Mouse (Mus musculus): Measurements from ENCODE around the gene Tmed9.
"Not testable (repeated sequence)": the region's sequence is repeated elsewhere in the genome, so short reads cannot be mapped to it uniquely, and the experiment has no call there.

Gene Tmed9

GRCm38 (mm10) chr13:55634639-55635127, 61.2 kb downstream of the Tmed9 start, which contains the start of gene Ddx46:
TSS of gene Ddx46 (plus strand) at chr13:55635027.
- no peak for TF ChIP-seq POU5F1 (IDR thresholded peaks at IDR 0.05; ENCODE audit: borderline replicate concordance, low read length)
- Histone ChIP-seq H3K36me3 (ENCODE audit: insufficient read depth, low read length) (peaks cover 65% of the 10 kb centered on the region), H3K4me1 (replicated peaks; ENCODE audit: low read depth, low read length) (peaks cover 44% of the 10 kb centered on the region), H3K4me3 (replicated peaks; ENCODE audit: low read length) (peak within 1 kb of the TSS; percentile 100), H3K9me3 (ENCODE audit: low read length) (no peaks in the 10 kb centered on the region), H3K27me3 (ENCODE audit: insufficient read depth, low read length) (no peaks in the 10 kb centered on the region)

GRCm38 (mm10) chr13:55635146-55635571, 61.6 kb downstream of the Tmed9 start:
- Histone ChIP-seq H3K9me3 (ENCODE audit: low read length) (no peaks in the 10 kb centered on the region), H3K4me3 (replicated peaks; ENCODE audit: low read length) (peak overlapping the region; percentile 100), H3K36me3 (ENCODE audit: insufficient read depth, low read length) (peaks cover 65% of the 10 kb centered on the region), H3K27me3 (ENCODE audit: insufficient read depth, low read length) (no peaks in the 10 kb centered on the region), H3K4me1 (replicated peaks; ENCODE audit: low read depth, low read length) (peaks cover 49% of the 10 kb centered on the region)
- TF ChIP-seq CTCF (conservative IDR thresholded peaks at IDR 0.05; ENCODE audit: low read length), result no peak
- no peak for TF ChIP-seq NANOG (IDR thresholded peaks at IDR 0.05; ENCODE audit: borderline replicate concordance, low read length)
- no peak for TF ChIP-seq POU5F1 (IDR thresholded peaks at IDR 0.05; ENCODE audit: borderline replicate concordance, low read length)

GRCm38 (mm10) chr13:55636185-55636983, 62.9 kb downstream of the Tmed9 start:
- Histone ChIP-seq H3K9me3 (ENCODE audit: low read length) (no peaks in the 10 kb centered on the region), H3K36me3 (ENCODE audit: insufficient read depth, low read length) (peaks cover 66% of the 10 kb centered on the region), H3K4me1 (replicated peaks; ENCODE audit: low read depth, low read length) (peaks cover 57% of the 10 kb centered on the region), H3K27me3 (ENCODE audit: insufficient read depth, low read length) (no peaks in the 10 kb centered on the region), H3K4me3 (replicated peaks; ENCODE audit: low read length) (peak overlapping the region; percentile 100; the same call in 1 of the 2 replicates)
- TF ChIP-seq POU5F1 (IDR thresholded peaks at IDR 0.05; ENCODE audit: borderline replicate concordance, low read length) (no peak), NANOG (IDR thresholded peaks at IDR 0.05; ENCODE audit: borderline replicate concordance, low read length) (no peak), CTCF (conservative IDR thresholded peaks at IDR 0.05; ENCODE audit: low read length) (no peak)

- peaks cover 58% of the 10 kb centered on the region for H3K4me1 ChIP-seq (replicated peaks; ENCODE audit: low read depth, low read length)
- H3K36me3 ChIP-seq (ENCODE audit: insufficient read depth, low read length), result peaks cover 81% of the 10 kb centered on the region
- H3K4me3 ChIP-seq (replicated peaks; ENCODE audit: low read length); H3K9me3 ChIP-seq (ENCODE audit: low read length); H3K27me3 ChIP-seq (ENCODE audit: insufficient read depth, low read length): not testable (repeated sequence)
- TF ChIP-seq CTCF (conservative IDR thresholded peaks at IDR 0.05; ENCODE audit: low read length), result peak; percentile 95
Observed at GRCm38 (mm10) chr13:55640480-55640879, 66.9 kb downstream of the Tmed9 start.

GRCm38 (mm10) chr13:55644525-55644924, 71.0 kb downstream of the Tmed9 start:
- Histone ChIP-seq H3K36me3 (ENCODE audit: insufficient read depth, low read length) (peaks cover 91% of the 10 kb centered on the region), H3K4me3 (replicated peaks; ENCODE audit: low read length) (no peak overlapping the region), H3K4me1 (replicated peaks; ENCODE audit: low read depth, low read length) (peaks cover 36% of the 10 kb centered on the region), H3K27me3 (ENCODE audit: insufficient read depth, low read length) (no peaks in the 10 kb centered on the region), H3K9me3 (ENCODE audit: low read length) (no peaks in the 10 kb centered on the region)
- no peak for TF ChIP-seq NANOG (IDR thresholded peaks at IDR 0.05; ENCODE audit: borderline replicate concordance, low read length)
- TF ChIP-seq POU5F1 (IDR thresholded peaks at IDR 0.05; ENCODE audit: borderline replicate concordance, low read length), result no peak
- TF ChIP-seq CTCF (conservative IDR thresholded peaks at IDR 0.05; ENCODE audit: low read length), result peak; percentile 36
